Mouse (Mus musculus) layer of hippocampus, adult 11-12 months (tissue): ENCODE results near the gene Rad51c.
A peak's percentile ranks its signal among the peaks of the same experiment; 100 is the strongest.
"Not testable (repeated sequence)": the region's sequence is repeated elsewhere in the genome, so short reads cannot be mapped to it uniquely, and the experiment has no call there.

Experiments used
- DNase-seq: peaks from one replicate; pipeline ENCODE4 v3.0.0; 2022; ENCODE audit warnings: low spot score

The Rad51c gene

DNA sequence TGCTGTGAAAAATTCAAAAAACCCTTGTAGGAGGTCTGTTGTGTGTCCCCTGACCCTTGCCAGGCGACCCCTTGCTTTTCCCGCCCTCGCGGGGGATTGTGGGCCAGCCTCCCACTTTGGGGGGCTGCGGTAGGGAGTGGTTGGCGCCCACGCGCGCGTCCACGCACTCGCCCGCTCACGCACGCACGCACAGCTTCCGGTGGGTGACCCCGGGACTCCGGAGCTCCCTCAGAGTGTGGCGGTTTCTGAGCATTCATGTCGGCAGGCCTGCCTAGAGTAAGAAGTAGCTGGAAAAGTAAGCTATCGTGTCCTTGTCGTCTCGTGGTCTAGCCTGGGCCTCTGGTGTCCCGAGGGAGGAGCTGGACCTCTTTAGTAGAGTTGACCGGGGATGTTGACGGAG lies at the start of gene Rad51c, which contains the start of gene Tex14:
Gene Rad51c (minus strand): TSS at position 79 of the 400 bp plus-strand sequence.
Gene Tex14 (plus strand): TSS at position 190 of the 400 bp plus-strand sequence.
- DNase-seq: peak; percentile 29

DNA sequence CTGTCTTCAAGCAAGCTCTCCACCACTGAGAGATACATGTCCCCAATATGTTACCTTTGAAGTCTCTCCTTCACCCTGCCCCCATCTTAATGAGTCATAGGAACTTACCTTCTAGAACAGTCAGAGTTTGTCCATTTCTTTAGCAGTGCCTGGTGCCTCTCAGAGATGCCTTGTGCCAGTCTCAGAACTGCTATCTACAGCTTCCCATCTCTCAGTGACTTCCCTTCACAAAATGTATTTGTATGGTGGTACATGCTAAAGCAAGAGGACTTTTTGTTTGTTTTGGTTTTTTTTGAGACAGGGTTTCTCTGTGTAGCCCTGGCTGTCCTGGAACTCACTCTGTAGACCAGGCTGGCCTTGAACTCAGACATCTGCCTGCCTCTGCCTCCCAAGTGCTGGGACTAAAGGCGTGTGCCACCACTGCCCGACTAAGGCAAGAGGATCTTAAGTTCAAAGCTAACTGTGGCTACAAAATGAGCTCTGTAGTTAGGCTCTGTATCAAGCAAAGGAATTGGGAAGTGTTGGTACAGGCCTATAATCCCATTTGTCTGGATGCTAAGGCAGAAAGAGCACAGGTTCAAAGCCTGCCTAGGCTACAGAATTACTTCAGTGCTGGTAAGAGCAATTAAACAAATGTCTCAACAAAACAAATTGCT lies 49.4 kb upstream of the Rad51c start:
- DNase-seq: no peak

DNA sequence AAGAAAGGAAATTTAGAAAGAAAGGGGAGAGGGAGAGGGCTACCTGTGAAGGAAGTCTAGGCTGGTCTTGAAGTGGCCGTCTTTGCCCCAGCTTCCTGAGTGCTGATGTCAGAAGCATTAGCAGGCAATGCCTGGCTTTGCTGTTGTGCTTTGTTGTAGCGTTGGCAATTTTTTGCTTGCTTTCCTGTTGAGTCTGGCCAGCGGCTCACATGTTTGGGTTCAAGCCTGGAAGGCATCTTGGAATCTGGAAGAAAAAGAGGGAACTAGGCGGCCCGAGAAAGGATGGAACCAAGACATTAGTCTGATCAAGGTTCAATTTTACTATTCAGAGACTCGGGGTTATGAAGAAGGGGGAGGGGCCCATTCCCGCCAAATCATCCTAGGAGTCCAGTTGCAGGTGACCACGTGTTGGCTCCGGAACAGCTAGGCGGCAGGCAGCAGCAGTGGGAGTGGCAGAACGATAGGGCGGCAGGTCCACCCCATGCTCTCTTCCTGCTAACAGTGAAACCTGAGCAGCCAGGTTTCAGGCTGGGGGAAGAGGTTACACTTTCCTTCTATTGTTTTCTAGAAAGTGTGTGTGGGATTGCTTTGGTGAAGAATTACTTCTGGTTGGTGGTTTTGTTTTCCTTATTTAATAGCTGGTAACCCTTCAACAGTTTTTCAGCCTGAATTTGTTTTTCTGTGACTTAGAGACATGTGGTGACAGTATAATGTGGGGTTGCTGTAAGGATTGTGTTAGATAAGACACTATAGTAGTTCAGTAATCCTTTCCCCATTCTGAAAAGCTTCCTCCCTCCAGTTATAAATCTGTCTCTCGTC lies 48.7 kb upstream of the Rad51c start:
- no peak for DNase-seq

GRCm38 (mm10) chr11:87452779-87453178 lies 48.0 kb upstream of the Rad51c start:
- not testable (repeated sequence) for DNase-seq

- not testable (repeated sequence) for DNase-seq
Observed at GRCm38 (mm10) chr11:87449847-87450246, 45.1 kb upstream of the Rad51c start.

- DNase-seq: no peak
Observed at GRCm38 (mm10) chr11:87449200-87449547, 44.4 kb upstream of the Rad51c start.

- peak; percentile 69 for DNase-seq
Observed at GRCm38 (mm10) chr11:87448476-87449199, 43.9 kb upstream of the Rad51c start.

DNA sequence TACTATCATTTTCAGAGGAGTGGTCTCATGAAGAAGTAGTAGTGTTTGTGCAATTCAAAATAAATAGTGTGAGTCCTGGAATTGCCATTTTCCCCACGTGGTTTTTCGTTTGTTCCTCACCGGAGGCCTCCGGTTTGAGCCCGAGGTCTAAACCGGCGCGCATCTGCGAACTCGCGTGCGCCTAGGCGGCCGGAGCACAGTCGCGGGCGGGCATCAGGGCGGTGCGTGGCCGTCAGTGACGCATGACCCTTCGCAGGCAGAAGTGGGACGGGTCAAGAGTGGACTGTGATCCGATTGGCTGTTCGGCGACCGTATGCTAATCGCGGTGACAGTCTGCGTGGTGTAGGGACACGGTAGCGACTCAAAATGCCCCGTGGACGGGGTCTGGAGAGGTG lies 43.3 kb upstream of the Rad51c start:
- DNase-seq: peak; percentile 96

DNA sequence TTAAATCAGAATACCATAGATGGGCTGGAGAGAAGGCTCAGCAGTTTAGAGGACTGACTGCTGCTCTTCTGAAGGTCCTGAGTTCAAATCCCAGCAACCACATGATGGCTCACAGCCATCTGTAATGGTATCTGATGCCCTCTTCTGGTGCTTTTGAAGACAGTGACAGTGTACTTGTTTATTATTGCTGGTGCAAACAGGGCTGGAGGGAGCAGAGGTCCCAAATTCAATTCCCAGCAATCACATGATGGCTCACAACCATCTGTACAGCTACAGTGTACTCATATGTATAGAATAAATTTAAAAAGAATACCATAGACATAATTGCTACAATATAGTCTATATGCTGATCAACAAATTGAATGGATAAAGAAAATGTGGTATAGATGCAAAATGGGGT lies 42.7 kb upstream of the Rad51c start:
- DNase-seq: no peak

DNA sequence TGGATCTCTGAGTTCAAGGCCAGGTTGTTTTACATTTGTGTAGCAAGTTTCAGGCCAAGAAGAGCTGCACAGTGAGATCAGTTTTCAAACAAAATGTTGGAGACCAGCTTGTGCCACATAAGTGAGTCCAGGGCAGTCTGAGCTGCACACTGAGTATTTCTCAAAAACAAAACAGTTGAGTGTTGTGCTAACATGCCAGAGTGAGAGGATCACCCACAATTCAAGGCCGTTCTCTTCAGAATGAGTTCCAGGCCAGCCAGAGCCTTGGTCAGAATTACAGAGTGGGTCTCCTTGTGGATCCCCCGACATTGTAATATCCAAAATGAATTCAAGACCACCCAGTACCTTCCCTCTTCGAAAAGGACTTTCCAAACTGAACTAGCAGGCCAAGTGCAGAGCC lies 41.4 kb upstream of the Rad51c start:
- DNase-seq: no peak

- DNase-seq: not testable (repeated sequence)
Observed at GRCm38 (mm10) chr11:87445593-87445992, 40.8 kb upstream of the Rad51c start.

- no peak for DNase-seq
Observed at GRCm38 (mm10) chr11:87444735-87445428, 40.1 kb upstream of the Rad51c start.

- DNase-seq: not testable (repeated sequence)
Observed at GRCm38 (mm10) chr11:87444056-87444455, 39.3 kb upstream of the Rad51c start.

DNA sequence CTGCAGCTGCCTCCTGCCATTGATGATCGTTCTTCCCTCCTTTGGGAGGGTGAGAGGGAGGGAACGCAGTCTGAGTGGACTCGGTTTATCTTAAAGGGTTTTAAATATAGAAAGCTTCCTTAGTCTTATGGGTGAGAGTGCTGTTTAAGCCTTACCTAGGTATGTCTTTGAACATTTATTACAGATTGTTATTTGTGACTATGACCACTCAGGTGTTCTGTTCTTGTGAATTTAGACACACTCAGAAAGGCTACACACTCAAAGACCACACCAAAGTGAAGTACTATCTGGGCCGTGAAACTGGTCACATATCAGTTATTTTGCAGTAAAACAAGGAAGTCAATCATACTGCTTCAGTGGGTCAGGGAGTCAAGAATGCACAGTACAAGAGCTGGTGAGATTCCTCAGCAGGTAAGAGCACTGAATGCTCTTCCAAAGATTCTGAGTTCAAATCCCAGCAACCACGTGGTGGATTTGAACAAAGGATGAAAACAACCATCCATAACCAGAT lies 38.7 kb upstream of the Rad51c start:
- DNase-seq: peak; percentile 77

- DNase-seq: peak; percentile 79
Observed at GRCm38 (mm10) chr11:87442643-87443372, 38.1 kb upstream of the Rad51c start.

- no peak for DNase-seq
Observed at GRCm38 (mm10) chr11:87439796-87440420, 35.2 kb upstream of the Rad51c start.

GRCm38 (mm10) chr11:87436326-87437232 lies 31.8 kb upstream of the Rad51c start:
- no peak for DNase-seq

GRCm38 (mm10) chr11:87435107-87435506 lies 30.4 kb upstream of the Rad51c start:
- not testable (repeated sequence) for DNase-seq

DNA sequence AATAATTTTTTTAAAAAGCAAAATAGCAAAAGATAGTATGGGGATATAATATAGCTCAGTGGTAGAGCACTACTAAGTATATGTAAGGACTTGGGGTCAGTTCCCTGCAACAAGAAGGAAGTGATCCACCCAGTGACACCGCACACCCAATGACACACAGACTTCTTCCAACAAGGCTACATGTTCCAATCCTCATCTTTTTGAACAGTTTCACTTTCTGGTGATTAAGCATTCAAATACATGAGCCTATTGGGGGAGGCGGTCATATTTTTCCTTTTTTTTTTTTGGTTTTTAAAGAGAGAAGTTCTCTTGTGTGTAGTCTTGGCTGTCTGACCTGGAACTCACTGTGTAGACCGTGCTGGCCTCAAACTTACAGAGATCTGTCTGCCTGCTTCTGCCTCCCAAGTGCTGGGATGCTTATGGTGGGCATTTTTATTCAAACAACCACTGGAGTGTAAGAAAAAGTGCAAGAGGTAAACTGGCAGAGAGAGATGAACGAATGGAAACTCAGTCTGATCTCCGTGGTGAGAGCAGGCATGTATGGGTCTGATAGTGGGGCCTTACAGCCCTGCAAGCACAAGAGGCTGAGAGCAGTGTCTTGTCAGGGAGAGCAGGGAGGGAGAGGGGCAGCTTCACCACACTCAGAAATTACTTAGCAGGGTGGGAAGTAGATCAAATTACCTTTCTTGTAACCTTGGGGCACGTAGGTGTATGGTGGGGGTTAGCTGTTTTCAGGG lies 28.3 kb upstream of the Rad51c start:
- DNase-seq: no peak
